Mouse (Mus musculus) CH12.LX (cell line): ENCODE results near the gene Trmt10a.

Experiments used
- CHD1 ChIP-seq: IDR thresholded peaks from 2 replicates; pipeline ENCODE4 v1.6.1; 2012; ENCODE audit warnings: low read depth, low read length, improper control_type of control experiment, inconsistent platforms
- CTCF ChIP-seq, 2 experiments: IDR thresholded peaks in 1 of 2; conservative IDR thresholded peaks in 1 of 2; 2 replicates each; pipeline ENCODE4 v1.5.1; 2011 to 2012; ENCODE audit warnings: low read depth in 2 of 2, low read length in 2 of 2, improper control_type of control experiment in 1 of 2, inconsistent platforms in 1 of 2, mild to moderate bottlenecking in 1 of 2, moderate library complexity in 1 of 2
- ELF1 ChIP-seq: IDR thresholded peaks from 2 replicates; pipeline ENCODE4 v1.6.1; 2014; ENCODE audit warnings: low read depth, mild to moderate bottlenecking, inconsistent platforms, low read length, improper control_type of control experiment
- EP300 ChIP-seq: IDR thresholded peaks from 2 replicates; pipeline ENCODE4 v1.6.1; 2011; ENCODE audit warnings: low read length, improper control_type of control experiment
- GABPA ChIP-seq: IDR thresholded peaks from 2 replicates; pipeline ENCODE4 v1.6.1; 2012; ENCODE audit warnings: low read depth, low read length, improper control_type of control experiment, inconsistent platforms; ENCODE audit not compliant: insufficient replicate concordance
- MAZ ChIP-seq: IDR thresholded peaks from 2 replicates; pipeline ENCODE4 v1.6.1; 2012; ENCODE audit warnings: low read depth, mild to moderate bottlenecking, inconsistent platforms, low read length, improper control_type of control experiment, moderate library complexity
- POLR2A ChIP-seq: IDR thresholded peaks from 2 replicates; pipeline ENCODE4 v1.6.1; 2011; ENCODE audit warnings: low read depth, mild to moderate bottlenecking, improper control_type of control experiment, low read length
- SIN3A ChIP-seq: IDR thresholded peaks from 2 replicates; pipeline ENCODE4 v1.6.1; 2012; ENCODE audit warnings: low read length, improper control_type of control experiment, inconsistent platforms
- SMC3 ChIP-seq: IDR thresholded peaks from 2 replicates; pipeline ENCODE4 v1.6.1; 2011; ENCODE audit warnings: low read depth, low read length, improper control_type of control experiment

DNA sequence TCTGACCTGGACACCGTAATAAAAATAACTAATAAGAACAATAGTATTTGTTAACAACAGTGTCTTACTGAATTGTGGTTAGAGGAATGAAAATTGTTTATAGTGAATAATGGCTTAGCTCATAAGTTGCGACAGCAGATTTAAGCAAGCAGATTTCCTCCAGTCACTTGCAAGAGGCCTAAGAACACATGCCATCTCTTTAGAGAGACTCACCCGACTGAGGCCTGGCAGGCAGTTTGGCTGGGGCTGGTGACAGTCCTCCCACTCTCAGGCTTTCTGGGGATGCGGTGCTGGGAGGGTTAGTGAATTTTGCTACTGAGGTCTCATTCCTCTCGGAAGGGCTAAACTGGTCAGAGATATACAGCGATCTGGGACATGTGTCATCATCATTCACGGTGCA is 40.1 kb downstream of the Trmt10a start:
- TF ChIP-seq POLR2A (no peak), GABPA (no peak), CTCF (conservative IDR thresholded peaks at IDR 0.05 in 1 of 2, IDR thresholded peaks at IDR 0.05 in 1 of 2; ENCODE audit: low read depth in 2 of 2, low read length in 2 of 2) (no peak), SIN3A (no peak), SMC3 (no peak), MAZ (no peak), EP300 (no peak), ELF1 (no peak), CHD1 (no peak)
